Mouse (Mus musculus): ENCODE measurements around the gene Olfr1418.

Gene Olfr1418

DNA sequence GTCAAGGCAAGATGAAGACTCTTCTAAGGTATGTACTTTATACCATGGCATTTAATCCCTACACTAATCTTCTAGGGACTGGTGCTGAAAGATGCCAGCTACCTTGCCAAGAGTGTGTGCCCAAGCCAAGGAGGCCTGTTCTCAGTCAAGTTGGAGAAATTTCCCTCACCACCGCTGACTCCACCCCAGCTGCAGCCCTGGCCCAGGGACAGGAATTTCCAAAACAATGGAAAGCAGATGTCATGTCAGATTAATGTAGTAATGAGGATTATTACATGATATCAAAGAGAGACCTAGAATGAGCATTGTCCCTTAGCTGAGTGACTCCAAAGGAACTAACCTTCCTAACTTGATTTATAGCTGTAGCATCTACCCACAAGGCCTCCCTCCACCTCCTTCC lies 50.0 kb downstream of the Olfr1418 start:
- no peak for DNase-seq (ENCODE audit: extremely low spot score, low spot score)

DNA sequence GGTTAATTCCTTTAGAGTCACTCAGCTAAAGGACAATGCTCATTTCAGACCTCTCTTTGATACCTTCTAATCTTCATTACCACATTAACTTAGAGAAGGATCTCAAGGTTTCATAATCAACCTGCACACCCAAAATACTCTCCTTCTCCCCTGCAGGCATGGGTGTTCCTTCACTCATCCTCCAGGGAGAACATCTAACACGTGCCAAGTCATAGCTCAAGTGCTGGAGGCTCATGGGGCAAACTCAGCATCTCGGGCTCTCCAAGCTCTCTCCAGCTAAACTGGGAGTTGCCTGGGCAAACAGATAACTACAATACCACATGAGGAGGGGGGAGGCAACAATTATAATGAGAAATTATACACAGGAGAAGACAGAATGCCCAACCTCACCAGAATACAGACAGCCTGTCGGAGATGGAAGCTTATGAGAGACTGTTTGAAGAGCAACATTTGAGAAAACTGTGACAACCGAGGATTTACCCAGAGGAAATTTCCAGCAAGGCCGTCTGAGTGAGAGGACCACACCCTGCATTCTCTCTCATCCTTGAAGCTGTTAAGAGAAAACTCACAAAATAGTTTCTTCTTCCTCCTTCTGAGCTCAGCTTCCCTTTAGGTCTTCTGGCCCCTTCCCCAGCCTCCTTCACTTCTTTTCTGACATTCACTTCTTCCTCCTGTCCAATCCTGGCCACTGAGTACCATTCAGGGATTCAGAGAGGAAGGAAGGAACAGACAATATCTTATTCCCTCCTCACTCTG lies 50.7 kb downstream of the Olfr1418 start:
- no peak for DNase-seq (ENCODE audit: extremely low spot score, low spot score)

DNA sequence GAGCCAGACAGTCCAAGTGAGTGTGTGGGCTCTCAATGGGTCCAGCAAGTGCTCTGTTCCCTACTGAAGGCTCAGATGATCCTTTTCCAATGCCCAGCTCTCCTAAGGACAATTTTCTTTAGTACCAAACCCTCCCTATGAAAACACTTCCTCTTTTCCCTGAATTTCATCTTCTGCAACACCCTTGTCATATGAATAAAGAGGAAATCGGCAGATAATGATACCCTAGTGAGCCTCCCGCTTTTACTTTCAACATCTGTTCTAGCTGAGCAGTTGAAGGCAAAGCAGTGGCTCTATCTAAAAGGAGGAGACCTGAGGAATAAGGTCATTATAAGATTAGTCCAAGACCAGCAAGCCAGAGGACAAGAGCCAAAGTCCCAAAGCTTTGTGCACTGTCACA lies 52.4 kb downstream of the Olfr1418 start:
- DNase-seq (ENCODE audit: extremely low spot score, low spot score), result no peak

DNA sequence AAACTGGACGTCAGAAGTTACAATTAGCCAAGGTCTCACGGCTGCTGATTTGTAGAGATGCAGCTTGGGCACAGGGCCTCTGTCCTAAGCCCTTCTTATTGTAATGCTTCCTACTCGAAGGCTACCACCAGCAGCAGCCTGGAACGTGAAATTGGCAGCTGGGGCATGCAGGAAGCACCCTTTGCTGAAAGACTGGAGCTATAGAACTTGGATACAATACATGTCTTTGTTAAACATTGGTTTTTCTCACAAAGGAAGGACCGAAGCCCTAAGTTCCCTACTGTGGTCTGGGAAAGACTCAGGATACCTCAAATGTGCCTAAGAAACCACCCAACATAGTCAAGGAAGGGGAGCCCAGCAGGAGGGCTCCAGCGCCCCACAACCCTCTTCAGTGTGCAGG lies 53.0 kb downstream of the Olfr1418 start:
- no peak for DNase-seq (ENCODE audit: extremely low spot score, low spot score)

DNA sequence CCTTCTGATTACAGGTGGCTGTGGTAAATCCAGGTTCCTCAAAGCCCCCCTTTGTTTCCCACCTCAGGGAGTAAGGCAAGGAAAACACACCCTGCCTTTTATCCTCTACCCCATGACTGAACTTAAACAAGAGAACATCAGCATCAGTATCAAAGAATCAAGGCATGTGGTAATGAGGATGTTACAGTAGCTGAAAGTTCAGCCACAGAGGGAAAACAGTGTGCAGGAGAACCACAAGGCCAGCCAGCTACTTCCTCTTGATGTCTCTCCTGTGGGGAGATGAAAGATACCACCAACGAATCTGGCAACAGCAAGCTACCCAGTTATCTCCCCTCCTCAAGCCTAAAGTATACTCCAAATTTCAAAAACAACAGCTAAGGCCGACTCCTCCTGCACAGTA lies 53.6 kb downstream of the Olfr1418 start:
- DNase-seq (ENCODE audit: extremely low spot score, low spot score), result no peak

DNA sequence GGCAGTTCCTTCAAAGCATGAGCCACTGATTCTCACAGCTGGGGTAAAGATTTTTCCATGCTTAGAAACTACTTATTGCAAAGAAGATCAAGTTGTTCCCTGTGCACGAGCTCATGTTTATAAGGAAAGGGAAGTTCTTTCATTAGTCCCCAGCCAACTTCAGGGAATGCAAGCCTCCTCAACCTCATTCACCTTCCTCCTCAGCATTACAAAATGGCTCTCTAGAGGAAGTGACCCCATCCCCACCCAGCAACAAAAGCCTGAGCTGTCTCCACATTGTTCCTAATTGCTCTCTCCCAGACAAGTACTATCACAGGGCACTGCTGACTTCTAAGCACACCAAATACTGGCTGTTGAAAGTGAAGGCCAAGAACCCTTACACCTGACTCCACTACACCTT lies 56.4 kb downstream of the Olfr1418 start:
- no peak for DNase-seq (ENCODE audit: extremely low spot score, low spot score)

All from neural tube, embryonic 10.5 days (tissue).